Mouse (Mus musculus) left cerebral cortex, postnatal 4 days (tissue): ENCODE measurements around the gene Phf13. TPM values are rescaled to one million over a fixed set of nuclear protein-coding genes. Genes with fewer than 3 reads are reported as not detected.

Experiments used
- DNase-seq: peaks from one replicate; pipeline ENCODE4 v3.0.0-alpha.2; 2022
- intact Hi-C: fragments of 180-260 bp; cut with DNase I; formaldehyde crosslinking; loops from one replicate; pipeline ENCODE4 v1.15.1; 2025
- total RNA-seq, 2 experiments: library from RNA; stranded (reverse); gene quantifications; 2 replicates each; pipeline ENCODE4 v1.2.3; 2021

Phf13 gene
- total RNA-seq, 2 experiments from 2014 or later: 20.6 to 21.2 TPM

- intact Hi-C loops: no loop called here
- DNase-seq: no peak
These were observed 3.0 kb downstream of the Phf13 start for GRCm38 (mm10) chr4:151993035-151993434.

DNA sequence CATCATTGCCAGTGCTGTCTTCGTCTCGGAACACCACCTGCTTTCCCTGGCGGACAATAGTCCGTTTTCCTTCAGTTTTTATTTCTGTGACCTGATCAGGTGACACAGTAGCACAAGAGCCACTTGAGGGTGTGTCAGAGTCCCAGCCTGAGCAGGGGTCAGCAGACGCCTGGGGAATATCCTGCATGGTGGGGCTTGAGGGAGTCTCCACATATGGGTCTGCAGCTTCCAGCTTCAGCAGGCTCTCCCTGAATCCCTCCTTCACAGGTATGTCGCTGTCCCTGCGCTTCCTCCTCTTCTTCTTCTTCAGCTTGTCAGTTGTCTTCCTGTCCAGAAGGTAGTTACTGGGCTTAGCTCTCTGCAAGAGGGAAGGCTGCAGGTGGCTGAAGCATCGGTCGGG, 4.0 kb downstream of the Phf13 start:
- no peak for DNase-seq
- intact Hi-C loops: no loop called here

- intact Hi-C loops: no loop called here
- no peak for DNase-seq
These were observed 7.0 kb downstream of the Phf13 start for GRCm38 (mm10) chr4:151989110-151989488.

GRCm38 (mm10) chr4:151988342-151989109, 7.5 kb downstream of the Phf13 start, which contains the start of gene Thap3:
Gene Thap3, minus strand, starts transcription at chr4:151988997.
- DNase-seq: peak; percentile 80
- intact Hi-C loops: no loop called here

GRCm38 (mm10) chr4:151988014-151988341, 8.1 kb downstream of the Phf13 start:
- no peak for DNase-seq
- intact Hi-C loops: no loop called here

DNA sequence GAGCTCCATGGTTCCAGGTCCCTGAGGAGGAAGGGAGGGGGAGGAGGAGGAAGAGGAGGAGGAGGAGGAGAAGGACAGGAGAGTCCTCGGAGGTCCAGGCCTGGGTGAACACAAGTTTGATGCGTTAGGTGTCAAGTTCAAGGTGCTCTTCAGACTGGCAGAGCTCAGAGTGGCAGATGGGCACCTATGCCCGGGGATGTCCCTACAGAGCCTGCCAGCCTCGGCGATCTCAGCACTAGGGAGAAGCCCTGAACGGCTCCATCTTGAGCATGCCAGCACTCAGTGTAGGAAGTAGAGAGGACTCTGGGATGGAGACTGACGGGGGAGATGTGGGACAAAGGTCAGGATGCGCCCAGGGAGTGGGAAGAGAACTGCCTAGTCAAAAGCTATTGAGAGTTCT, 9.4 kb downstream of the Phf13 start:
- intact Hi-C loops: no loop called here
- no peak for DNase-seq

DNA sequence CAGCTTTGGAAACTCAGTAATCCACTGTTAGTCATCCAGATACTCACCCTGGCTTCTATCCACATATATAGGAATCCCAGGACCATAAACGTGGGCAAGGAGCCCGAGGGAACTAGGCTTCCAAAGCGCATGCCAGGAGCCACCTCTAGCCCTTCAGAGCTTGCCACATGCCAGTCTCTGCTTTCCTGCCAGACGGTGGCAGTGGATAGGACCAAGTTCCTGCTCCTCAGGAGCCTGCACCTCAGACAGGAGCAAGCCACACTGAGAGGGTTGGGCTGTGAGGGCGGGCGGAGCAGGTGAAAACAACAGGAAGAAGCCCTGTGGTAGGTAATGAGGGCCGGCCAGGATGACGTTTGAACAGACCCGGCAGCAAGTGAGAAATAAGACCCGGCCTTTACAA, 10.2 kb downstream of the Phf13 start:
- intact Hi-C loops: no loop called here
- peak; percentile 45 for DNase-seq

DNA sequence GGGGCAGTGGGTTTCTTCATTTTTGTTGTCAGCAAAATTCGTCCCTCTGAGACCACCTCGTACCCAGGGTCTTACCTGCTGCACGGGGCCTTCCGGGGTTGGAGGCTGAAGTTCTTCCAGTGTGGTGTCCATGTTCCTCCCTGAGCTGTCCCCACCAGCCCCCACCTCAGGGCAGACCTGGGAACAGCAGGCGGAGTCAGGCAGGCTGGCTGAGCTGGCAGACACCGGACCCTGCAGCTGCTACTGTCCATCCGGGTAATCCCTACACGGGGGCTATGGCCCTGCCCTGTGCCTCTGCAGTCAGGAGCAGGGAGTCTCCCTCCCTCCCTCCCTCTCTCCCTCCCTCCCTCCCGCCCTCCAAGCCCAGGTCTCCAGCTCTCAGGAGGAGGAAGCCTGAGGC, 12.5 kb downstream of the Phf13 start:
- intact Hi-C loops: loop anchor here (5.0 kb wide), 1 partner anchor 44 kb away; the partner anchor contains the start of gene Zbtb48
- DNase-seq: peak; percentile 80

- intact Hi-C loops: loop anchor here (5.0 kb wide), 1 partner anchor 44 kb away; the partner anchor contains the start of gene Zbtb48
- no peak for DNase-seq
These were observed 13.0 kb downstream of the Phf13 start for GRCm38 (mm10) chr4:151983043-151983442.

GRCm38 (mm10) chr4:151981363-151981762, 14.7 kb downstream of the Phf13 start:
- intact Hi-C loops: loop anchor here (2.0 to 5.0 kb wide), 2 partner anchors 46 to 57 kb away; partner anchors contain the start of genes Nol9, Tas1r1 and Zbtb48
- peak; percentile 80 for DNase-seq

DNA sequence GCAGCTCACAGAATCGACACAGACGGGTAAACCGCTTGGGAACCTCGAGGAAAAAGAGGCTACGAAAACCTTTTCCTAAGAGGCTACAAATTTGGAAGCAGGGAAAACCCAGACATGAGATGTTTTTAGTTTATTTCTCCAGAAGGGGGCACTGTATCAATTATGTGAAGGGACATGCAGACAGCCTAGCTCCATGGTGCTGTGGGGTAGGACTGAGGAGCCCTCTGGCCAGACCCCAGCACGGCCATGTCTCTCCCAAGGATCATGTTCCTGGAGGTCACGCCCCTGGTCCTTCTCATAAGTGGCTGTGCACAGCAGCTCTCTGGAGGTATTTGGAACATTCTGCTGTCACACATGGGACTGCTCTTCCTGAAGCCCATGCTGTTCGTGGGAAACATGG, 15.4 kb downstream of the Phf13 start:
- intact Hi-C loops: loop anchor here (2.0 to 5.0 kb wide), 2 partner anchors 47 to 58 kb away; partner anchors contain the start of genes Nol9, Tas1r1 and Zbtb48
- DNase-seq: no peak

- intact Hi-C loops: no loop called here
- peak; percentile 87 for DNase-seq
These were observed 18.3 kb downstream of the Phf13 start for GRCm38 (mm10) chr4:151977748-151978147.

DNA sequence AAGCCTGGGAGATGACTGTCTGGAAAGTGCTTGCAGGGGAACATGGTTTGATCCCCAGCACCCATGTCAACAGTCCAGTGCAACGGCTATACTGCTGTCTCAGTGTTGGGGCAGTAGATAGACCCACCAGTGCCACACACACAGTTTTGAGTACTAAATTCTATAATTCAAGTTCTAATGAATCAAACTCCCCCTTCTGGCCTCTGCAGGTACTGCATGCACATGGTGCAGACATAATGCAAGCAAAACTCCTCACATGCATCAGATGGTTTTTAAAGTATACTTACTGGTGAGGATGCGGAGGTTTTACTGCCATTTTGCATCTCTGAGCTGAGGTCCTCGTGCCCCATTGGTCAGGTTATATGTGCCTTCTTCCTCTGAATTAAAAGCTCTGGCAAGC, 20.6 kb downstream of the Phf13 start:
- intact Hi-C loops: no loop called here
- DNase-seq: peak; percentile 44

GRCm38 (mm10) chr4:151972221-151972967, 23.7 kb downstream of the Phf13 start:
- intact Hi-C loops: no loop called here
- no peak for DNase-seq

DNA sequence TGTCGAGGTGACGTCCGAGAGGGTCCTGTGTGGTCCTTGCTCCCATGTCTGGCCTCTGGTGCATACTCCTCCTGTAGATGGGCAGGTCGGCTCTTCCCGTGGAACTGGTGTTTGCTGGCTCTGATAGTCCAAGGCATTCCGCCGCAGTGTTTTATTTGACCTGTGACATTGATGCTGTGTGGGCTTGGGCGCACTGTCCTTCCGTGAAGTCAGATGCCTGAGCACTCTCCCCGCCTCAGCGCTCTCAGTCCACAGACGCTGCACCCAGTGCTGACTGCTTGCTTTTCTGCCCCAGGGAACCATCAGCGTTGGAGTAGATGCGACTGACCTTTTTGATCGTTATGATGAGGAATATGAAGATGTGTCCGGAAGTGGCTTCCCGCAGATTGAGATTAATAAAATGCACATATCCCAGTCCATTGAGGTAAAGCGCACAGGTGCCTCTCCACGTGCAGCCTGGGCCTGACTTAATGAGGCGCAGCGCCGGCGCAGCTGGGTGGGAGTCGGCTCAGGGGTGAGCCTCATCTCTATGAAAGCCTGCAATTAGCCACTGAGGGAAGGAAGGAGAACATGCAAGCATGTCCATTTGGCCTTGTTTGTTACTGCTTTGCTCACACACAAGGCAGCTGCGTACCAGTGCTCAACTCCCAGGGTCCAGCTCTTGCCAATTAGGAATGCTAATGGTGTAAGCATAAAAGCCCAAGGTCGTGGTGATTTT, 27.7 kb downstream of the Phf13 start:
- DNase-seq: no peak
- intact Hi-C loops: no loop called here

- intact Hi-C loops: no loop called here
- no peak for DNase-seq
These were observed 33.2 kb downstream of the Phf13 start for GRCm38 (mm10) chr4:151962817-151963216.

DNA sequence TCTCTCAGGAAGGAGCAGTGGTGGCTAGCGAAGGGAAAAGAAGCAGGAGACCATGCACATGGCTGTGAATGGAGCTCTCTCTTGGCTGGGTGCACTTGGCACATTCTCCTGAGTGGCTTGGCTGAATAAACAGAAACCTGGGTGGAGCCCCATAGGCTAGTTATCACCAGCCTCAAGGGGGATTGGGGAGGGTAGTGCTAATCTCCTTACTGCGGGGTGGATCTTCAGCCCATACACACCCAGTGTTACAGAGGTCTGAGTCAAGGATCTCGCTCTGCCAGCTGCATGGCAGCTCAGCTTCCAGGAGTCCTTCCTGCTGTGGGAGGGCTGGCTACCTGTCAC, 35.6 kb downstream of the Phf13 start:
- intact Hi-C loops: no loop called here

GRCm38 (mm10) chr4:151959849-151960512, 36.1 kb downstream of the Phf13 start:
- DNase-seq: no peak
- intact Hi-C loops: no loop called here

More for the DNA sequence above, 35.6 kb downstream of the Phf13 start:
- no peak for DNase-seq

GRCm38 (mm10) chr4:151957584-151958315, 38.3 kb downstream of the Phf13 start:
- intact Hi-C loops: no loop called here

DNA sequence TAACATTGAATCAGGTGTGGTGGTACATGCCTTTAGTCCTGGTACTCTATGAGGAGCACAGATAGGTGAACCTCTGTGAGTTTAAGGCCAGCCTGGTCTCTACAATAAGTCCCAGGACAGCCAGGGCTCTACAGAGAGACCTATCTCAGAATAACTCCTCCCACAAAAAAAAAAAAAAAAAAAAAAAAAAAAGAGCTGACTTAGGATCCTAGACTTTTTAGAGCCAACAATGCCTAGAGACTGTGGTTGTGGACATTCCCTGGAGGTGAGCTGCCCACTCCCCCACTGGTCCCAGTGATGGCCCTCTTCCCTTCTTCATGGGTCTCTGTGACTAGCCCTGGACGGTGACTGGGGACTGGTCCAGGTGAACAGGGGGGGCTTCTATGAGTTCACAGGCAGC, 40.3 kb downstream of the Phf13 start:
- DNase-seq: no peak
- intact Hi-C loops: no loop called here

More at GRCm38 (mm10) chr4:151957584-151958315, 38.3 kb downstream of the Phf13 start:
- DNase-seq: no peak
